Mouse (Mus musculus): ENCODE data around the gene Vps37b. TPM values are rescaled to one million over a fixed set of nuclear protein-coding genes. Genes with fewer than 3 reads are reported as not detected.

The Vps37b gene
- polyA plus RNA-seq, 1 experiment: 39.3 TPM

DNA sequence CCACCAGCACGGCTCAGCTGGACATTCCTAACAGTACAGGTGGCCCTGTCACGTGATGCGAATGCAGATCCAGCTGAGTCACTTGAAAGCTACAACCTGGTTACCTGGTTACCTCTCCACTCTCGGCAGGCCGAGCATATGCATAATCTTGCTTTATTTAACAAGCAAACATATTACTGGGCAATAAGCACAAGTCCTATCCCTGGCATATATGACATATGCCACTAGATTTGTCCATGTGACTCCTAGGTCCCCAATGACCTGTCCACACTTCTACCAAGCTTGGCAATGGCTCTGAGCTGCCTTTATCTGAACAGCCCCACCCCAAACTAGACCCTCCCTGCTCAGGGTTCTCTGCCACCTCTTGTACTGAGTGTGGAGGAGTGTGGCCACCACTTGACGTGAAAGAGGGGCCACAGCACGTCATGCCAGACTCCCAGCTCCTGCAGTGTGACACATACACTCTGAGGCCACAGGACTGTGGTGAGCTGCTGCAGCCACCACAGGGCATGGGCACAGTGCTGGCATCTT, 15.7 kb downstream of the Vps37b start:
- DNase-seq: no peak
- TF ChIP-seq POLR2A (IDR thresholded peaks at IDR 0.05; ENCODE audit: borderline replicate concordance, extremely low read depth, low read depth, low read length): no peak
- no peak for TF ChIP-seq CTCF (IDR thresholded peaks at IDR 0.05; ENCODE audit: insufficient read depth, low read length)
- WGBS: 67% methylated on average over 7 of the region's 7 CpGs
- Histone ChIP-seq H3K4me1 (ENCODE audit: control insufficient read depth, insufficient read depth, low read length) (peaks cover 49% of the 10 kb centered on the region), H3K4me3 (replicated peaks; ENCODE audit: extremely low read depth, low read depth, low read length) (no peak overlapping the region)

DNA sequence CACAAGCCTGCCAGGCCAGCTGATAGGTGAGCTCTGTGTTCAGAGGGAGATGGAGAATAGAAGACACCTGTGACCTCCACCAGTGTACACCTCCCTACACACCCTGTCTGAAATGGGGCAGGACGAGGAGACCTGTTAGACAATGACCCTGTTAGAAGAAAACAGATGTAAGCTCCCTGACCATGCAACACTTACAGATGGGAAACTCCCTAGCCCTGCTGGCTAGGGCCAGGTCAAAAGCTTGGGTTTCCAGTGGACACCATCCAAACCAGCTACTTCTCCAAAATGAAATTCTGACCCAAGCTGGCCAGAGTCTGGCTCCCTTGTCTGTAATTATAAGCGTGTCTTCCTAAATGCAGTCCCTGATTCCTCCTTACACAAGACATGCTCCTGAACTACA, 16.3 kb downstream of the Vps37b start:
- TF ChIP-seq CTCF (IDR thresholded peaks at IDR 0.05; ENCODE audit: insufficient read depth, low read length): no peak
- no peak for TF ChIP-seq POLR2A (IDR thresholded peaks at IDR 0.05; ENCODE audit: borderline replicate concordance, extremely low read depth, low read depth, low read length)
- Histone ChIP-seq H3K4me1 (ENCODE audit: control insufficient read depth, insufficient read depth, low read length) (peaks cover 50% of the 10 kb centered on the region), H3K4me3 (replicated peaks; ENCODE audit: extremely low read depth, low read depth, low read length) (no peak overlapping the region)
- DNase-seq: no peak
- WGBS: 59% methylated on average over 2 of the region's 2 CpGs

DNA sequence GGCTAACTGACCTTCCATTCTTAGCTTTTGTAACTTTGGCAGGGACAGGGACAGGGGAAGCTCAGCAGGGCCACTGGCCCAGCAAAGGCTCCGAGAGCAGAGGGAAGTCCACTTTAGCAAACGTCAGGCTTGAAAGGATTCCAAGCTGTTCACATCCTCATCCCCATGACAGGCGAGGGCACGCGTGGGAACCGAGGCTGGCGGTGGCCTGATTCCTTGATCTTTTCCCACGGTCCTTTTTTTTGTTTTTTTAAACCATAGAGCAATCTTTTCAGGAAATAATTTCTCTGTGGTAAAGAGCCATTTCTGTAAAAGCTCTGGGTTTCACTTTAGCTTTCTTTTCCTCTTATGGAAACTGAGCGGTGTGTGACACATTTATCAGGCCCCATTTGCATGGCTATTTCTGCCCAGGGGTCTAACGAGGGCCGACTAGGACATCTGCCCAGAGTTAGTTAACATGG, 17.2 kb downstream of the Vps37b start:
- no peak for DNase-seq
- no peak for TF ChIP-seq CTCF (IDR thresholded peaks at IDR 0.05; ENCODE audit: insufficient read depth, low read length)
- TF ChIP-seq POLR2A (IDR thresholded peaks at IDR 0.05; ENCODE audit: borderline replicate concordance, extremely low read depth, low read depth, low read length): no peak
- Histone ChIP-seq H3K4me1 (ENCODE audit: control insufficient read depth, insufficient read depth, low read length) (peaks cover 42% of the 10 kb centered on the region), H3K4me3 (replicated peaks; ENCODE audit: extremely low read depth, low read depth, low read length) (no peak overlapping the region)
- 18% methylated on average over 11 of the region's 11 CpGs for WGBS

DNA sequence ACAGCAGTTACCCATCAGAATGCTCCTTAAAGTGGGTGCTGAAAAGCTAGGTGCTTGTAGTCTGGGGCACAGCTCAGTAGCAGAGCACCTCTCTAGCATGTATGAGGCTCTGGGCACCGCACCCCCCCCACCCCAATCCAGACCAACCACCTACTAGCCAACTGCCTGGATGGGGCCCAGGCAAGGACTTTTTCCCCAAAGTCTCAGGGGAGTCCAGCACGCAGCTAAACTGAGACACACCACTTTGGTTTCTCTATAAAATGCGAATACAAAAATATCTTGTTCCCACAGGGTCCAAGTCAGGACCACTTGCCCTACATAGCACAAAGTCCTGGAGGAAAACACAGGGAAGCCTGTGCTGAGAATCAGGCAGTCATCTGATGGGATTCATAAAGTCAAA, 17.9 kb downstream of the Vps37b start:
- TF ChIP-seq CTCF (IDR thresholded peaks at IDR 0.05; ENCODE audit: insufficient read depth, low read length): no peak
- no peak for TF ChIP-seq POLR2A (IDR thresholded peaks at IDR 0.05; ENCODE audit: borderline replicate concordance, extremely low read depth, low read depth, low read length)
- DNase-seq: no peak
- Histone ChIP-seq H3K4me1 (ENCODE audit: control insufficient read depth, insufficient read depth, low read length) (peaks cover 39% of the 10 kb centered on the region), H3K4me3 (replicated peaks; ENCODE audit: extremely low read depth, low read depth, low read length) (no peak overlapping the region)
- WGBS: 76% methylated on average over 3 of the region's 3 CpGs

DNA sequence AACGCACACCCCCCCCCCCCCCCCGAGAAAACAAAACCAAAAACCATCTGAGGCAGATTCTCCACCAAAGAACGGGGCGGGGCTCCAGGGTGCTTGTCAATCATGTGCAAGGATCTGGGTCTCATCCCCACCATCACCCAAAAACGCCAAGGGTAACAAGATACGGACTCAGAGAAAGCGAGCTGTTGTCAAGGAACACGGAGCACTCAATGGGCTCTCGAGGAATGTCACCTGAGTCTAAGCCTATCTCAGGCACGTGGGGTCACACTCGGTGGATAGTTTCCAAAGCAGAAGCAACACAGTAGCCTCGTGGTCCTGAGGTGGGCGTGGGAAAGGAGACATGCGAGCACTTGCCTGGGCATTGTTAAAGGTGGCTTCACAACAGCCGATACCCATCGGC, 18.3 kb downstream of the Vps37b start:
- no peak overlapping the region for H3K4me3 ChIP-seq (replicated peaks; ENCODE audit: extremely low read depth, low read depth, low read length)
- no peak for TF ChIP-seq CTCF (IDR thresholded peaks at IDR 0.05; ENCODE audit: insufficient read depth, low read length)
- TF ChIP-seq POLR2A (IDR thresholded peaks at IDR 0.05; ENCODE audit: borderline replicate concordance, extremely low read depth, low read depth, low read length): no peak
- WGBS: 71% methylated on average over 16 of the region's 16 CpGs
- peaks cover 36% of the 10 kb centered on the region for H3K4me1 ChIP-seq (ENCODE audit: control insufficient read depth, insufficient read depth, low read length)
- DNase-seq: no peak

DNA sequence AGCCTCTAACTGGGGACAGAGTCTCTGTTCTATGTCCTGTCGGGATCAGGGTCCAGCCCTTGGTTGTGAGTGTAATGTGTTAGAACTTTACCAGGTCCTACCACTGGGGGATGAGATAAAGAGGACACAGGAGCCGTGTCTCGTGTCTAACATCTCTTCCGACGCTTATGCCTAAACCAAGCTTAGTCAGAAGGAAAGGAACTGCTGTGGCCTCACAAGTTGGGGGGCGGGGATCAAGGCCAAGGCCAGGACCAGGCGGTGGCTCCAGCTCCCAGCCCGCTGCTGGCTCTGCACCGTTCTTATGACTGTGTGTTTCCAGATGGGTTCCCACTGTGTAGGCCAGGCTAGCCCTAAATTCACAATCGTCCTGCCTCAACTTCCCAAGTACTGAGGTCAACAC, 19.2 kb downstream of the Vps37b start:
- TF ChIP-seq CTCF (IDR thresholded peaks at IDR 0.05; ENCODE audit: insufficient read depth, low read length): no peak
- TF ChIP-seq POLR2A (IDR thresholded peaks at IDR 0.05; ENCODE audit: borderline replicate concordance, extremely low read depth, low read depth, low read length): no peak
- Histone ChIP-seq H3K4me3 (replicated peaks; ENCODE audit: extremely low read depth, low read depth, low read length) (no peak overlapping the region), H3K4me1 (ENCODE audit: control insufficient read depth, insufficient read depth, low read length) (peaks cover 32% of the 10 kb centered on the region)
- DNase-seq: no peak
- WGBS: 59% methylated on average over 10 of the region's 10 CpGs

DNA sequence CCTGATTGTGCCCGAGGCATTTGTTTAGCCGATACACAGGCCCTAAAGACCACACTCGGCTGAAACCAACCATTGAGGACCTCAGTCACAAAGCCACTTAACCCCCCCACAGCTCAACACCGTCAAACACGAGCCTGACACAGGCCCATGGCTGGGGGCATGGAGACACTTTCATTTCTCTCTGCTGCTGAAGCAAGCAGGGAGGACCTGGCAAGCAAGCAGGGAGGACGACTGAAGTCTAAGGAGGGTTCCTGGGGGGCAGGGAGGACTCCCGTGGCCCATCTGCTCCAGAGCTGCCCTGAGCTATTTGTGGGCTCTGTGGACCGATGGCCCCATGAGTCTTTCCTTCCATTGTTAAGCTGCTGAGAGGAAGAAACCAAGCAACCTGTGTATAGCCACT, 20.1 kb downstream of the Vps37b start:
- H3K4me3 ChIP-seq (replicated peaks; ENCODE audit: extremely low read depth, low read depth, low read length): no peak overlapping the region
- WGBS: 22% methylated on average over 8 of the region's 8 CpGs
- H3K4me1 ChIP-seq (ENCODE audit: control insufficient read depth, insufficient read depth, low read length): peaks cover 27% of the 10 kb centered on the region
- TF ChIP-seq CTCF (IDR thresholded peaks at IDR 0.05; ENCODE audit: insufficient read depth, low read length): no peak
- TF ChIP-seq POLR2A (IDR thresholded peaks at IDR 0.05; ENCODE audit: borderline replicate concordance, extremely low read depth, low read depth, low read length): no peak
- no peak for DNase-seq

DNA sequence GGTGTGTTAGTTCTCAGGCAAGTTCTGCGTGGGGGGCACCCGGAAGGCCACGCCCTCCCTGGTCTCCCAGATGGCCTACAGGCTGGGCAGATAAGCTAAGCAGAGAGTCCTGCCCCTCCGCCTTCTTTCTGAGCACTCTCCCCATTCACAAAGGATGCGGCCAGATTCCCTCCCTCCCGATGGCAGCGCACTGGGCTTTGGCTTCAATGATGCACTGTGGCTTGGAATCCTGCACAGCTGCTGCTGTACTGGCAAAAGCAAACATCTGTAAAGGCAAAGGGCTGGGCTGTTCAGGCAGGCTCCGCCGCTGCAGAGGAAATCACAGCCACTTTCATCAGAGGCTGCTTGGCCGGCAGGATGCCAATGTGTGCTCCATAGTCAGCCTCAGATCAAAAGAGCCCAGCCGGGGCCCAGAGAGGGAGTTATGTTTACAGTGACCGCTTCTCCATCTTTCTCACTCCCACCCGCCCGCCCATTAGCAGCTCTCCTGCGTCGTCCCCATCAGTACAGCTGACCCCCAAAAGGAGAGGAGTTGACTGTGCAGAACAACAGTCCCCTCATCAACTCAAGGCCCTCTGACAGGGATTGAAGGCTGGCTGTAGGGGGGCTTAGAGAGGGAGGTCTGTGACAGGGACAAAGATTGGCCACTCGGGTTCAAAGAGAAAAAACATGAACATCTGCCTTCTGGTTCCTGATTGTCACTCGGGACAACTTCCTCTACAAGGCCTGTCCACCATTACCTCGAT, 21.0 kb downstream of the Vps37b start:
- Histone ChIP-seq H3K4me1 (ENCODE audit: control insufficient read depth, insufficient read depth, low read length) (peaks cover 22% of the 10 kb centered on the region), H3K4me3 (replicated peaks; ENCODE audit: extremely low read depth, low read depth, low read length) (peak overlapping the region; percentile 27)
- 10% methylated on average over 19 of the region's 19 CpGs for WGBS

DNA sequence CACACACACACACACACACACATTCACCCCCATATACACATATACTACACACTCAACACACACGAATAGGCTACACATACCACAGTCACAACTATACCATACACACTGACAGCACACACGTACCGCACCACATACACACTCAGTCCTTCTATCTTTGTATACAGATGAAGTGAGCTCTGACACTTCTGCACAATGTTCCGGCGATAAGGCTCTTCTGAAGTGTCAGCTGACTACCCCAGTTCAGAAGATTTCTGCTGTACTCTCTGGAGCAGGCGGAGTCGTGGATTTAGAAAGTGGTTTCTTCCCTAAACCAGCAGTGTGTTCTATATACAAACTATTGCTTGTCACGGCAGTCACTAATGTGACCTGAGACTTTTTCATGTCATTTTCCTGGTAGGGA, 22.0 kb downstream of the Vps37b start:
- no peak for TF ChIP-seq POLR2A (IDR thresholded peaks at IDR 0.05; ENCODE audit: borderline replicate concordance, extremely low read depth, low read depth, low read length)
- Histone ChIP-seq H3K4me1 (ENCODE audit: control insufficient read depth, insufficient read depth, low read length) (peaks cover 21% of the 10 kb centered on the region), H3K4me3 (replicated peaks; ENCODE audit: extremely low read depth, low read depth, low read length) (no peak overlapping the region)
- DNase-seq: no peak
- WGBS: 77% methylated on average over 8 of the region's 8 CpGs

More for the DNA sequence above, 21.0 kb downstream of the Vps37b start:
- no peak for DNase-seq
- no peak for TF ChIP-seq CTCF (IDR thresholded peaks at IDR 0.05; ENCODE audit: insufficient read depth, low read length)
- no peak for TF ChIP-seq POLR2A (IDR thresholded peaks at IDR 0.05; ENCODE audit: borderline replicate concordance, extremely low read depth, low read depth, low read length)

DNA sequence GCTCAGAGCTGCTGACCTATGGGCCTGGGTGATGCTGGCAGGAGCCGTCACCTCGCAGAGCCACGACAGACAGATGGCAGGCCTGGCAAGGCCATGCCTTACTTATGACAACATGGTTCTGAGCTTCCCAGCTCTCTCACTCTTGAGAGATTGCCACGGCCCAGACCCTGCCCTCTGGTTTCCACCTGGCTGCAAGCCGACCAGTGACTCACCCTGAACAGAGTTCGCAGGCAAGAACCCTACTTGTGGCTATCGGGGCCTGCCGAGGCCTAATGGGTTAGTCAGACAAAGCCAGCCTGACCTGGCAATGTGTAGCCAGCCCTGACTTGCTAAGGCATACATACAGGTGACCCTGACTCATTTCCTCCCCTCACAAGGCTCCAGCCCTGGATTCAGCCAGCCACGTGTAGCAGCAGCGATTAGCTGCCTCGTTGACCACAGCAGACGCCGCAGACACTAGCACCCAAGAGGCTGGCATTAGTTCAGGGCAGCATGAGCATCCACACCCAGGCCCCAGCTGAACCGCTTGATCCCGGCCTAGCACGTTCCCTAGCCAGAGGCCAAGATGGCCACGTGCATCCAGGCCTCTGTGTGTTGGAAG, 25.1 kb downstream of the Vps37b start:
- TF ChIP-seq CTCF (IDR thresholded peaks at IDR 0.05; ENCODE audit: insufficient read depth, low read length) (no peak), POLR2A (IDR thresholded peaks at IDR 0.05; ENCODE audit: borderline replicate concordance, extremely low read depth, low read depth, low read length) (no peak)
- 71% methylated on average over 17 of the region's 17 CpGs for WGBS
- Histone ChIP-seq H3K4me1 (ENCODE audit: control insufficient read depth, insufficient read depth, low read length) (peaks cover 10% of the 10 kb centered on the region), H3K4me3 (replicated peaks; ENCODE audit: extremely low read depth, low read depth, low read length) (no peak overlapping the region)
- DNase-seq: no peak

All from lung, adult 2 months (tissue).